Mouse (Mus musculus): Measurements from ENCODE around the gene Tmem106c.

- TF ChIP-seq POLR2A (IDR thresholded peaks at IDR 0.05; ENCODE audit: borderline replicate concordance, extremely low read depth, low read depth, low read length): no peak
- no peak for TF ChIP-seq CTCF (IDR thresholded peaks at IDR 0.05; ENCODE audit: insufficient read depth, low read length)
Observed at GRCm38 (mm10) chr15:97942538-97942937, 21.5 kb upstream of the Tmem106c start.

All from lung, adult 2 months (tissue).